Mouse (Mus musculus) heart, adult 11 months (tissue): ENCODE measurements around the gene Nectin2.

Experiments
- DNase-seq: peaks from one replicate; pipeline ENCODE4 v3.0.0; 2022

Gene Nectin2

GRCm38 (mm10) chr7:19769001-19769400 is 18.7 kb upstream of the Nectin2 start:
- DNase-seq: peak; percentile 94

GRCm38 (mm10) chr7:19768251-19768650 is 18.0 kb upstream of the Nectin2 start:
- DNase-seq: peak; percentile 94

- peak; percentile 96 for DNase-seq
Observed at GRCm38 (mm10) chr7:19764581-19764980, 14.3 kb upstream of the Nectin2 start.

DNA sequence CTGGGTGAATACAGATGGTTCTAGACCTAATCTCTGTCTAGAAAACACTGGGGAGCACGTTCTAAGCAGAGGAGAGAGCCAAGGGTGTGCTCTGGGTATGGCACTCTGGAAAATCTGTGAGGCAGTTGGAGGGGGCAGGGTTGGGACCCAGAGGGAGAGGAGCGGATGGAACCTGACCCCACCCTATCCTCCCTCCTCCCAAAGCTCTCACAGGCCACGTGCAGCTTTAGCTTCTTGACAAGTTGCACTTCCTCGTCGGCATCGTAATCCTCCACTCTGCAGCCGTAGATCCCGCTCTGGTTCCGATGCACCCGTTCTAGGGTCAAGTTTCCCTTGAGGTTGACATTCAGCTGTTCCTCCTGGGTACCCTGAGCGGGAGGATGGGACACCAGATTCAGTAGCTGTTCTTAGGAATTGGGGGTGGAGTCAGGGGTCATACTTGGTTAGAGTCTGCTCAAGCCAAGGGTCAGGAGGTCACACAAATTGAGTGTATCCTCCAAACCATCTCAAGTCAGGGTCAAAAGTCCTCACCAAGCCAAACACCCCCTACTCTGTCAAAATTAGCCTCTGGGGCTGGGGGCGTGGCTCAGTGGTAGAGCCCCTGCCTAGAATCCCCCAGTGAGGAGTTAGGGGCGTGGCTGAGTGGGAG is 13.7 kb upstream of the Nectin2 start:
- peak; percentile 98 for DNase-seq

GRCm38 (mm10) chr7:19762283-19762682 is 12.0 kb upstream of the Nectin2 start:
- DNase-seq: no peak

- DNase-seq: peak; percentile 96
Observed at GRCm38 (mm10) chr7:19760021-19760420, 9.7 kb upstream of the Nectin2 start.

DNA sequence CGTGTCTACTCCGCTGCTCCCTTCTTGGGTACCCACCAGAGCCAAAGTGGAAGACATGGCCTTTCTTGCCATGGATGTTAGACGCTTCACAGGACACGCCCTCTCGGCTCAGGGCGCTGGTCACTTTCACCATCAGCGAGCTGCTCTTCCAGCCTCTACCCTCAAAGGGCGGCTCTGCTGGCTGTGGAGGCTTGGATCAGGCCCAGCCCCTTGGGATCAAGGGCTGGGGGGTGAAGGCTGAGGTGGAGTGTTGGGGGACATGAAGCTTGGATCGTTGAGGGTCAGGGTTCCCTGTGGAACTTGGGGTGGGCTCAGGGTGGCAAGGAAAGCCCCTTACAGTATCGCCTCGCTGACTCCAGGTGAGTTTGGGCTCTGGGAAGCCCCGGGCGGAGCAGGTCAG is 8.3 kb upstream of the Nectin2 start:
- DNase-seq: peak; percentile 92

- DNase-seq: peak; percentile 100
Observed at GRCm38 (mm10) chr7:19755851-19756786, 5.8 kb upstream of the Nectin2 start.

DNA sequence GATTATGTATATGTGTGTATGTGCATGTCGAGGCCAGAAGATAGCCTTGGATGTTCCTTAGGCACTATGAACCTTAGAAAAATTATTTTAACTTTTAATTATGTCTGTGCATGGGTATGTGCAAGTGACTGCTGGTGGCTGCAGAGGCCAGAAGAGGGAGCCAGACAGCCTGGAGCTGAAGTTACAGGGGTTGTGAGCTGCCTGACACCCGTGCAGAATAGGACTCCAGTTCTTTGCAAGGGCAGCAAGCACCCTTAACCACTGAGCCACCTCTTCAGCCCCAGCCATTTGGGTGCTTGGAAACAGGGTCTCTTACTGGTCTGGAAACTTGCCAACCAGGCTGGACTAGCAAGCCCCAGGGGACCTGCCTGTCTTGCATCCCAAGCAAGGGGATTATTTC is 4.7 kb upstream of the Nectin2 start:
- peak; percentile 94 for DNase-seq

- no peak for DNase-seq
Observed at GRCm38 (mm10) chr7:19754065-19754464, 3.8 kb upstream of the Nectin2 start.

GRCm38 (mm10) chr7:19753587-19753986 is 3.3 kb upstream of the Nectin2 start:
- DNase-seq: peak; percentile 98

DNA sequence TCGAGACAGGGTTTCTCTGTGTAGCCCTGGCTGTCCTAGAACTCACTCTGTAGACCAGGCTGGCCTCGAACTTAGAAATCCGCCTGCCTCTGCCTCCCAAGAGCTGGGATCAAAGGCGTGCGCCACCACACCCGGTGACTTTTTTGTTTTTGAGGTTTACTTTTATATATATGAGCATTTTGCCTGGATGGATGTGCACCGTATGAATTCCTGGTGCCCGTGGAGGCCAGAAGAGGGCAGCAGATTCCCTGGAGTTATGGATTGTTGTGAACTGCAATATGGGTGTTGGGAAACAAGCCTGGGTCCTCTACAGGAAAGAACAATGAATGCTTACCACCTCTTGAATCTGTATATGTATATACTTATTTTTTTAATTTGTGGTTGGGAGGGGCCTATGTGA is 2.4 kb upstream of the Nectin2 start:
- DNase-seq: peak; percentile 89

DNA sequence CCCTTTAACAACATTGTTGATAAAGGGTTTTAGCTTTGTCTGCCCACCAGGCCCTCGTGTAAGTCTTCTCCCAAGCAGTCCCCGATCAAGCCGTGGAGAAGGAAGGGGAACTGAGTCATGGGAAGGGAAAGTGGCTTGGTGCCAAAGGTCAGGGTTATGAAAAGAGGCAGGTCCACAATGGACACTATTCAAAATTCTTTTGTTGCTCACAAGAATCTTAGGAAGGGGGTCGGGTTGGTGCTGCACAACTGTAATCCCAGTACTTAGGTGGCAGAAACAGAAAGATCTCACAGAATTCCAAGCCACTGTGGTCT is 744 bp upstream of the Nectin2 start:
- peak; percentile 93 for DNase-seq

DNA sequence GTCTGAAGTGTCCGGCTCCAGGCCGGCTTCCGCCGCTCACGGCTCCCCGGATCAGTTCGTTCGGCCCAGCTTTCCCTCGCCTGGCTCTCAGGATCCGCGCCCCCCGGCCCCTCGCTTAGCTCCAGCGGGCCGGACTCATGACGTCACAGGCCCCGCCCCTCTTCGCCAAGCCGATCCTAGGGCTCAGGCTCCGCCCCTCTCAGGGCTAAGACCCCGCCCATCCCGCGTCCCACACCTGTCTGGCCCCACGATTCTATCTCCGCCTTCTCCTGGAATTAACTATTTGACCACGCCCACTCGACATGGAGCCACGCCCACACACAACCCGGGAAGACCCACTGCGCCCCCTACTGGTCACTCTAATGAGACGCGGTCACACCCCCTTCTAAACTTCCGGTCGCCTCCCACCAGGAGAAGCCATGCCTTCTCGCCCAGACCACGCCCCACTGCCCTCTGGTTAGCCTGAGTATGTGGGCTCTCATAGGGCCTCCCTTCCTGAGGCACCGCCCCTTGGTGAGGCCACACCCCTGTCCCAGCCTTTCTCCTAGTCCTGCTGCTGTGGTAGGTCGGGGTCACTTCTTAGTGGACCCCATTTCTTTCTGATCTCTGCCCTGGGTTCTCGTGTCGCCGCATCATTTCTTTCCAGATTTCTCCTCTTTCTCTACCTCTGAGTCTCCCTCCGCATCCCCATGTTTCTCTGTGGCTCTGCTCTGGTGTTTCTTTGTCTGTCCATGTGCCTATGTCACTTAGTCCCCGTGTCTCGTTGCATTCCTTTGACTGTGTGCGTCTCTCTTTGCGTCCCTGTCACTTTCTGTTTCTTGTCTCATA is 680 bp downstream of the Nectin2 start:
- DNase-seq: peak; percentile 100

- DNase-seq: peak; percentile 97
Observed at GRCm38 (mm10) chr7:19748219-19749195, 1.8 kb downstream of the Nectin2 start.

DNA sequence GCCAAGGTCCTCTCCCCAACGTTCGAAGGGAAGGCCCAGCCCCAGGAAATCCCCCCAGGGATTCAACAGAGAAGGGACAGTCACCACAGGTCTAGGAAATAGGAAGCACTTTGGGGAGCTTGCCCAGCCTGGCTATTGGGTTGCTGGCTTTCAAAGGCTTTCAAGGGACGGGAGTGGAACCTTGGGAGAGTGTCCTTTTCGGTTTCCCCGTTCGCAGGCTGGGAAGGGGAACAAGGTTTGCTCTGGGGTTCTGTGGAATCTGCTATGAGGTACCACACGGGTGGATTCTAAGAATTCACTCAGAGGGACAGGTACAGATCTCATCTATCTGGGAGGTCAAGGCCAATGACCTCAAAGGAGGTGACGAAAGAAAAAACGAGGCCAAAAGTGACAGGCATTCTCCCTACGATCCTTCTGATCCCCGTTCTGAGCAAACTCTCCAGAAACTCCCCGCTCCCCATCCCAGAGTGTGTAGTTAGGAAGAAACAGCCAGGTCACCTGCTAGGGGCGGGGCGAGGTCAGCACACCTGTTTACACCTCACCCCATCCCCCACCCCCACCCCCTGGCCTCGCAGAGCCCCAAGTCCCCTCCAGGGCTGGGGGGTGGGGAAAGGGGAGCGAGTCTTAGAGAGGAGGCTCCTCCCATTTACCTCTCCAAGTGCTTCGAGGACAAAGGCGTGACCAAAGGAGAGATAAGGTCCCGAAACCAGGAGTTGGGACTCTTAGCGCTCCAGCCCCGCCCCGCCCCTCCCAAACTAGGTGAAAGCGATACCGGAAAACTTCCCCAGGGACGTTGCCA is 2.7 kb downstream of the Nectin2 start:
- DNase-seq: peak; percentile 95

GRCm38 (mm10) chr7:19746426-19747201 is 3.7 kb downstream of the Nectin2 start:
- DNase-seq: peak; percentile 90

- peak; percentile 95 for DNase-seq
Observed at GRCm38 (mm10) chr7:19745971-19746370, 4.3 kb downstream of the Nectin2 start.

GRCm38 (mm10) chr7:19744590-19745385 is 5.5 kb downstream of the Nectin2 start:
- peak; percentile 99 for DNase-seq

DNA sequence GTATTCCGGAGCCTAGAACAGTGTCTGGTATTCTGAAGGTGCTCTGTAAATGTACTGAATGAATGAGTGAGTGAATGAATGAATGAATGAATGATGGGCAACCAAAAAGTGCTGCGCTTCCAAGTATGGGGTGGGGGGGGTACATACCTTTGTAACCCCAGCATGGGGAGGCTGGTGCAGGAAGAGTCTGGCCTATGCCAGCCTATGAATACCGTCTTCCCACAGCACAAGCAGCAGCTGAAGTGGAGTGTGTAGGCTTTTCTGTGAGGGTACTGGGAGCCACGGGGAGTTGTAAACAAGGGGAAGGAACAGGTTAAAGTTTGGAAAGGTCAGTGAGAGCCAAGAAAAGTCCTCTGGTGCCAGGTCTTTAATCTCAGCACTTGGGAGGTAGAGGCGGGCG is 6.5 kb downstream of the Nectin2 start:
- DNase-seq: peak; percentile 91
